Mouse (Mus musculus): ENCODE measurements at regions not wholly inside any gene's neighbourhood (a gene's known extent, or its start where the extent isn't known, plus 50 kb on each side); places are given as distances from the start of the nearest gene placed in this dataset.

DNA sequence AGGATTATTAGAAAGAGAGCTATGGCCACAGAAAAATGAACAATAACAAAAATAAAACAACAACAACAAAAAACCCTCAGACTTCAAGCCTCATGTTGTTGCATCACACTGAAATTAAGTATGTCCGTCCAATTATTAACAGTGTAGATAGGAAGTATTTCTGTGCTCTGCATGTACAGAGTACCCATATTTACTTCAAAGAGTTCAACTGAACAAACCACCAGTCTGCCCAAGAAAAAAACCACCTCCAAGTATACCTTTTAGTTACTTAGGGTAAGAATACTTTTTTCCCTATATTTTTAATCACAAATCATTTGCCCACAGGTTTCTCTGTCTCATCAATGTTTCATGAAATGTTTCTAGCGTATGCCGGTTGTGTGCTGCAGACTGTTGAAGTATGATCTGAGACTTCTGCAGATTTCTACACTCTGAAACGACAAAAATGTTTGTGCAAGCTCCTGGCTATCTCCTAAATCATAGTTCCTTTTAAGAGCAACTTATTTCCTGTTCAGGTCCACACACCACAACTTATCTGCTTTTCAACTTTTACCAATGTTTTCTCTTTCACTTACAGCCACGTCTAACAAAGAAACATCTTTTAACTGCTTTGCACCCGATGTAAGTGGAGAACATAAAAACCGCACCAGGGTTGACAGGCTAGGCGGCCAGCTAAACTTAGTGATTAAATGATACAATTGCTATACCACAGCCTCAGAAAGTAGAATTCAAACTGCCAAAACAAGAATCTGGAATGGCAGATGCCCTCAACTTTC is 154.2 kb upstream of the Rps6ka3 start:
- no peak for TF ChIP-seq POLR2A (IDR thresholded peaks at IDR 0.05; ENCODE audit: borderline replicate concordance, extremely low read depth, low read depth, low read length)
- no peak for TF ChIP-seq CTCF (IDR thresholded peaks at IDR 0.05; ENCODE audit: insufficient read depth, low read length)
